Mouse (Mus musculus): ENCODE data around the gene Ralgps2.

Ralgps2 gene

DNA sequence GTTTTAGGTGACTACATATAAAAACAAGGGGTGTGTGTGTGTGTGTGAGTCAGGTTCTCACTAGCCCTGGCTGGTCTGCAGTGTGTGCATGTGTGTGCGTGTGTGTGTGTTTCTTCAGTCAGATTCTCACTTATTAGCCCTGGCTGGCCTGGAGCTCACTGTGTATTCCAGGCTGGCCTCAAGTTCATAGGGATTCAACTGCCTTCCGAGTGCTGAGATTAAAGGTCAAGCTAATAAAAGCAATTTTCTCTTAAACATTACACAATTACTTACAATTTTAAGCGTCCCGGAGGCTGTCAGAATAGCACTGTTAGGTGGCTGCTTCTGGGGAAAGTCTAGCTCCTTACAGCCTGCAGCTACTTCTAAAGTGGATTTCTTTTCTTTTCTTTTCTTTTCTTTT, 101.2 kb downstream of the Ralgps2 start, which contains the start of gene Angptl1:
Gene Angptl1, plus strand, starts transcription at position 386 of the 400 bp plus-strand sequence.
- DNase-seq (ENCODE audit: extremely low spot score, low read depth, low spot score): peak; percentile 22

DNA sequence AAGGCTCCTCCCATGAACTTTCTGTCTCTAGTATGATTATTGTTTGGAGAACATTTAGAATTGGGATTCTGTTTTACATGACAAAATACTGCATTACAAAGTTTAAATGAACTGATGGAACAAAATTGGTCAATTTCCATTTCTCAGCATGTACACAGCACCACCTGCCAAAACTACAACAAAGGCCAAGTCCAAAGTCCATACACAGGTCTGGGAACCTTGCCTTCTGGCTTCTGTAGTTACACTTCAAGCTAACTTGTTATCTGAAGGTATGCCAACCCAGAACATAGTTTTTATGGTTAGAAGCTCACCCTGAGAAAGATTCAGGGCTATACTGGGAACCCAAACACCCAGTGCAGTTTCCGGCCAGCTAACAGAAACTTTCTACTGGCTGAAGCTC, 120.2 kb downstream of the Ralgps2 start:
- DNase-seq (ENCODE audit: extremely low spot score, low read depth, low spot score): no peak

DNA sequence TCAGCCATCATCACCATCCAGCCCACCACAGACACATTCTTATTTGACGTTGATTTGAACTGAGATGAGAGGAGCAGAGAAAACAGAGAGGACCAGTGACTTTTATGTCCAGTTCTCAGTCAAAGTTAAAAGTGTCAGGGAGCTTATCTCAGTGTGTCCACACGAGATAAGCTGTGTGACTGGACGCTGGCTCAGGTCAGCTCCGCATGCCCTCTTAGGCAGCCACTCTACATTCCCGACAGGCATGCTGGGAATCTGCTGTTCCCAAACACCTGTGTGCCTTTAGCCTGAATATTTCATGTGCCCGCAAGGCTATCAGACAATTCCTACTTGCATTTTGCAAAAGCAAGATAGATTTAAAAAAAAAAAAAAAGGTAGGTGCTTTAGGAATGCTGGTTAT, 125.9 kb downstream of the Ralgps2 start:
- DNase-seq (ENCODE audit: extremely low spot score, low read depth, low spot score): no peak

DNA sequence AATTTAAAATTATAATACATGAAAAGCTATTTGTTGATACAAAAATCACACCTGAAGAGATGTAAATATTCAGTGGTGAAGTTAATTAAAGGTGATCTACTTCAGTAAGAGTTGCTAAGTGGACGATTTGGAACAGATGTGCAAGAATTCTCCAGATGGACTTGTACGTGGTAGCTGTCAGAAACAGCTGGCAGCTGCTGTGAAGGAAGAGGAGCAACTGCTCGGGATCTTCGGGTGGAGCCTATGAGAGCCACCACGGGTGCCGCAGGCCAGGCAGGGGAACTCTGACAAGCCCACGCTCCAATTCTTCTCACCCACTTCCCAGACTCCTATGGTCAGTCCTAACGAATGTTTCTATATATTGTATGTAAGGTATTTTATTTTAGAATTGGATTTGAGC, 126.7 kb downstream of the Ralgps2 start:
- no peak for DNase-seq (ENCODE audit: extremely low spot score, low read depth, low spot score)

DNA sequence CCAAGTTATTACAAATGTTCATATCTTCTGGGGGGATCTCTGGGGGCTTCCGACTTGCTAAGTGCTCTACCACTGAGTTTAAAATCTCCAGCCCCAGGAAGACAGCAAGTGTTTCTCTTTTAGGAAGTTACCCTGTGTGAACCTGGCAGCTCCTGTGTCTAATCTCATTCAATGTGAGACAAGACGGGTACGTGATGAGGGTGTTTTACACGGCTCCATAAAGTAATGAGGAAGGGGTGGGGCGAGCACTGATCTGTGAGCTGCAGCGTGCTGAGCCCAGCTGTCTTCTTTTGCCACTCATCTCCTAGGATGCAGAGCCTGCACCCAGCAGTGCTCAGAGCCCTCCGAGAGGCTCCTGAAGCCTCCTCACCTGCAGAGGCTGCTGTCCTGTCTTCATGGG, 127.5 kb downstream of the Ralgps2 start:
- DNase-seq (ENCODE audit: extremely low spot score, low read depth, low spot score): no peak

DNA sequence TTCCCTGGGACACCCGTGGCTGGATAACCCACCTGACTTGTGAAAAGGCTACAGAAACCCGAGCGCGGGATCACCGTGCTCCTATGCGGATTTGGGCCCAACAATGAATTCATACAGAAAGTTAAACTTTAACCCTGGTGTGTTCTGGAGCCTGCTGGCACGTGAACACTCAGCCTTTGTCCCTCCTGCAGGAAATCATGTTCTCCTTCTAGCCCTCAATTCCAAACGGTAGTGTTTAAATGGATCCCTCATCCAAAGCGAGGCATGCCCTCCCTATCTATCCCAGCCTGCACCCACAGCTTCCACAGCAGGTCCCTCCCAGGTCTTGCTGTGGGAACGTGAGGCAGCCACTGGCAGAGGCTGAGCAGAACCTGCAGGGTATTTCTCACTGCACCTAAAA, 131.1 kb downstream of the Ralgps2 start:
- no peak for DNase-seq (ENCODE audit: extremely low spot score, low read depth, low spot score)

DNA sequence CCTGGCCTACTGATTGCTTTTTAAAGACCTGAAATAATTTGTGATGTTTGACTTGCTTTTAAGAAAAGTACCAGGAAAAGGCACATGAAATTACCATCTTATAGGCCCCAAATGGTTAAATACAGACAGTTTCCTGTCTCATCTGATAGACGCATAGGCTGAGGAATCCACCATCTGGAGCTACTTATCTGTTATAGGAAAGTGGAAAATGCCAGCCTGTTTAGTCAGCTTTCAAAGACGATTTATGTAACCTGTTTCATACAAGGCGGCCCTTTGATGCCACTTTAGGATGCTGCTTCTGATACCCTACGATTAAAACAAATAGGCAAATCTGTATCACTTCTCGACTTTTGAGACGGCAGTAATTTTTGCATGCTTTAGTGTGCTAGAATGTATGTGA, 138.2 kb downstream of the Ralgps2 start:
- DNase-seq (ENCODE audit: extremely low spot score, low read depth, low spot score): no peak

DNA sequence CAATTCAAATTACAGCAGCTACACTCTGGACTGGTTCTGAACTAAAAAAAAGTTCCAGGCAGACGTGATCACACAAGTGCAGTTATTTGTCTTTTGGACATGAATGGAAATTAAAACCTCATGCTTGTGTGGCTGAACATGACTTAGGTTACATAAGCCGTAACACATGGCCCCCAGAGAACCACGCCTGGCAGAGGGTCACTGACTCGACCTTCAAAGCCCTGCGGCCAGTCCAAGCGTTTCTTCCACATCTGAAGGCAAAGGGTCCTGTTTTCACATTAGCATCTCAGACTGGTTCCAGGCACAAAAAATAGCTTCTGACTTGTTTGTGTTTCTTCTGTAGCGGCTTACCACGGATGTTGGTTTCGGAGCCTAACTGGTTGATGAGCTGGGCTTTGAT, 143.2 kb downstream of the Ralgps2 start:
- peak; percentile 42 for DNase-seq (ENCODE audit: extremely low spot score, low read depth, low spot score)

DNA sequence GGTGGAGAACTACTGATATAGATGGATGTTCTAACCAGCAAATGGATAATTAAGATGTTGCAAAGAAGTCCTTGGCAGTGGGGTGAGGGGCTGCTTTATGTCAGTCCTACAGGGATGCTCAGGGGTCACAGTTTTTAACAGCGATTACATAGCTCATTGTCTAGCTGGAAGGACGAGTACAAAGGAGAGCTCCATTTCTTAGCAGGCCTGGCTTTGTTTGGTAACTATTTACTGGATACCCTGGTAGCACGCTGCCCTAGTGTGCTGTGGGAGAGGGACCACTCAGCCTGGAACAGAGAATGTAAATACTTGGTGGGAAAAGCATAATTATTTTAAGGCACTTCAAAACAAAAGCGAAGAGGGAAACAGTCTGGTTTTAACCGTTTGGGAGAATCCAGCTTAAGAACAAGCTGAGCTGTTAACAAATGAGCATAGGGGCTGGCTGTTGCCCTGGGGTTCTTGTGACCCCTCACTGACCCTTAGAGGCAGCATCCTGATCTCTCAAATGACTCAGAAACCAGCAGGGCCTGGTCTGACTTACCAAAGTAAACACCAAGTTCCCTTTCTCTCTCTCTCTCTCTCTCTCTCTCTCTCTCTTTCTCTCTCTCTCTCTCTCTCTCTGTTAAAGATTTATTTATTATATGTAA, 149.5 kb downstream of the Ralgps2 start:
- DNase-seq (ENCODE audit: extremely low spot score, low read depth, low spot score): no peak

DNA sequence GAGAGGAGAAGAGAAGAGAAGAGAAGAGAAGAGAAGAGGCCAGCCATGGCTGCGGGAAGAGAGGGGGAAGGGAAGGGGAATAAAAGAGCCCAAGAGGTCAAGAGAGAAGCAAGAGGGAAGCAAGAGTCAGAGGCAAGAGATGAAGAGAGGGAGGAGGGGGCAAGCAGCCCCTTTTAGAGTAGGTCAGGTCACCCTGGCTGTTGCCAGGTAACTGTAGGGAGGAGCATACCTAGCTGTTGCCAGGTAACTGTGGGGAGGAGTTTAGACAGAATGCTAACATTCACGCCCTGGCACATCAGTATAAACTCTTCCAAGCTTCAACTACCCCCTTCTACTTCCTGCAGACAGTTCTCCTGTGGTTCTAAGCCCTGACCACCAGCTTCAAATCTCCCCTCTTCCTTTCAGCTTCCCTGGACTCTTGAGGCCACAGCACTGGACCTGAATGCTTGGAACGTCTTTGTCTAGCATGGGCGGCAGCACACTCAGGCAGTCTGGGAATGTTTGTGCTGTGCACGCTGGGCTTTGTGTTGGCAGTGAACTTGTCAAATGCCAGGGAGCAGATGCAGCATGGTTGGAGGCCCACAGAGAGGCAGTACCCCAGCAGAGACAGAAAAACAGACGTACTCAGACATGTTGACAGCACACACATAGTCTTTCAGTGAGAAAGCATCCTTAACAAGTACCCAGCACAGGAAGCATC, 152.1 kb downstream of the Ralgps2 start:
- DNase-seq (ENCODE audit: extremely low spot score, low read depth, low spot score): no peak

DNA sequence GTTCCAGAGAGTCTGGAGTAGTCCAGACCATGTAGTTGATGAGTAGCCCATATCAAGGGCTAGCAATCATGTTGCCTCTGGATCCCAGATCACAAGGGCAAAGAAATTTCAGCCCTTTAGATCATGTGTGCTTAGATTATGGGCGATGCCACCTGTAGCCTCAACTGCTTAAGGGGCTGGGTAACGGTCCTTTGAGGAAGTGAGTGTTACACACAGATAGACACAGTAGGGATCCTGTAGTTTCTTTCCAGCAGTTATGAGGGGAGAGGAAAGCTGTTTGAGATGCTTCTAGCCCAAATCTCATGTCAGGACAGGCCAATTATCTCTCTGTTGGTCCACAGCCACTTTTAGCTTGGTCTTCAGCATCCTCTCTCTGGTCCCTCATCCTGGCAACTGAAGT, 153.4 kb downstream of the Ralgps2 start:
- no peak for DNase-seq (ENCODE audit: extremely low spot score, low read depth, low spot score)

DNA sequence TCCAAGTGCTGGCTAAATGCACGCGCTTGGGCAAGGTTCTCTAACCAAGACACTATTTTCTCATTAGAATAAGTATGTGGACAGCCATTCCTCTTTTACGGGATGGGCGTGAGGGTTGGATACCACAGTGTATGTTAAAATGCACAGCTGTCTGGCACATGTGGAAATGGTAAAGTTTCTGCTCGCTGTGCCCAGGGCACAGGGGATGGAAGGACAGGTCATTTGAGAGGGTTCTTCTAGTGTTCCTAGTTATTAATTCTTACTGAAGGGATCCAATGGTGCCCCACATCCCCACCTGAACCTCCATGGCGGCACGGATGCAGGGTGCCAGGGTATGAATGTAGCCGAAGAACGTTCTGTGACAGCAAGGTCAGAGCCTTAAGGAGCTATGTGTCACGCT, 154.5 kb downstream of the Ralgps2 start:
- DNase-seq (ENCODE audit: extremely low spot score, low read depth, low spot score): no peak

DNA sequence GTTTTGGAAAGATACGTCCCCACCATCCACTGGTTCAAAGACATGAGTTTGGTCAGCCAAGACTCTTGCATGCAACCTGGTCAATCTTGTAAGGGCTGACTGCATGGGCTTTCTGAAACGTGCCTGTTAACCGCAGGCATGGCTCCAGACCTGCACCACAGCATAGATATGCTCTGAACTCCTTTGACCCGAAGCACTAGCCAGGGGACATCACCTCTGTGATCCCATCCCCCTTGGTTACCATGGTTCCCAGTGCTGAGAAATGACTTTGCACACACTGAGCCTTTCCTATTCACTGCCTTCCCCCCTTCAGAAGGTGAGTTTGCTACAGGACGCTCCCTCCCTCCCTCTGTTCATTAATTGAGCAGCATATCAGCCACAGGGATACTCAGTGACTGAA, 155.3 kb downstream of the Ralgps2 start:
- DNase-seq (ENCODE audit: extremely low spot score, low read depth, low spot score): no peak

DNA sequence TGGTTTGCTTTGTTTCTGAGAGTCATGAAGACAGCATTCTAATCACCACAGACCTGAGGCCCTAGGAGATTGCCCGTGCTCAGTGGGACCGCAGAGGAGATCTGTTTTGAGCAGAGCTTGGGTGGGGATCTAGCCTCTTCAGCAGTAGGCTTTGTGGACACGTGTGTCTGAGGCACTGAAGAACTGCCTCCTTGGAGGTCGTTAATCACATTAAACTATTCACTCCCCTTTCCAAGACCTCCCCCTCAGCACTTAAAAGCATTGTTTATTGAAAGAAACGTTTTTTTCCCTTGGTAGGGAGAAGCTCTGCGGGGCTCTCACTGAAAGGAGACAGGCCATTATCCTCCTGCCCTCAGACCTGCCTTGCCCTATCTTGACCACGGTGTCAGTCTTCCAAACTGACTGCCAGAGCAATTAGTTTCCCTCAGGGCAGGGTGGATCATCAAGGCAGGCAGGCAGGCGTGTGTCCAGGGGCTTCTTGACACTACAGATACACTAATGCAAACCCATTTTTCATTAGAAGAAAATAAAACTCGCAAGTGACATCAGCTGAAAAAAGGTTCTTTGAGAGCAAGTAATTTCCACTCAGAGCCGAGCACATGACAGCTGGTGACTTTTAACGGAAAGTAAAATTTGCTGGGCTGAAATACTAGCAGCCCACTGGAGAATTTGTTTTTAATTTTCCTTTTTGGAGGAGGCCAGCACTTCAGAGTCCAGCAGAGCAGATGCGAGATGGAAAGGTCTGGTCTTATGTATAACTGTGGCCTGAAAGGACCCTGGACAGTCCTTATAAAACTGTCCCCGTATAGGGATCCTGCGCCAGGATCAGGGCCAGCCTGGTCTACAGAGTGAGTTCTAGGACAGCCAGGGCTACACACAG, 157.2 kb downstream of the Ralgps2 start:
- DNase-seq (ENCODE audit: extremely low spot score, low read depth, low spot score): no peak

DNA sequence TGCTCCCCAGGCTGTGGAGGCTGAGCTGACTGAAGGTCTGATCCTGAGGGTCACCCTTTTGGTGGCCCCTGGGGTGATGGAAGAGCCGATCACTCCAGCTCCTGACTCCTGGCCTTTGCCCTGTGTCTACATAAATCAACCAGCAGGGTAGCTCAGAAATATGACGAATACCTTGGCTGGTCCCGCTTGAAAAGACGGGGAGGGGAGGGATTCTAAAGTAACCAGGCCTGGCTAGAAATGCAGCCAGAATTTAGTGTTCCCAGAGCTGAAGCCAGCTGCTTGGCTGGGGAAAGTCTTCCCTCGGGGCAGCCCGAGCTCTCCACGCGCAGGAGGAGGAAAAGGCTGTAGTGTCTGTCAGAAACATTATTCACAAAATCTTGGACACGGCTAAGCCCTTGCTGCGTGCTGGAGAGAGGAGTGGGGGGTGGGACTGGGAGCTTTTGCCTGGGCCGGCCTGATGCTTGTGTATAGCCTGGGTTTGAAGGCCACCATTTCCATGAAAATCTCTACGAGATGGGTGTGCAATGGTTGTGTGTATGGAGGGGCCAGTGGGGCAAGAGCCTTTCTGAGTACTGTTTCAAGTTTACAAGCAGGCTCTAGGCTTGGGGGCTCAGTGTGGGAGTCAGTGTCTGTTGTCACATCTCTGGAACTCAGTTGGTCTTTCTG, 158.2 kb downstream of the Ralgps2 start:
- peak; percentile 44 for DNase-seq (ENCODE audit: extremely low spot score, low read depth, low spot score)

DNA sequence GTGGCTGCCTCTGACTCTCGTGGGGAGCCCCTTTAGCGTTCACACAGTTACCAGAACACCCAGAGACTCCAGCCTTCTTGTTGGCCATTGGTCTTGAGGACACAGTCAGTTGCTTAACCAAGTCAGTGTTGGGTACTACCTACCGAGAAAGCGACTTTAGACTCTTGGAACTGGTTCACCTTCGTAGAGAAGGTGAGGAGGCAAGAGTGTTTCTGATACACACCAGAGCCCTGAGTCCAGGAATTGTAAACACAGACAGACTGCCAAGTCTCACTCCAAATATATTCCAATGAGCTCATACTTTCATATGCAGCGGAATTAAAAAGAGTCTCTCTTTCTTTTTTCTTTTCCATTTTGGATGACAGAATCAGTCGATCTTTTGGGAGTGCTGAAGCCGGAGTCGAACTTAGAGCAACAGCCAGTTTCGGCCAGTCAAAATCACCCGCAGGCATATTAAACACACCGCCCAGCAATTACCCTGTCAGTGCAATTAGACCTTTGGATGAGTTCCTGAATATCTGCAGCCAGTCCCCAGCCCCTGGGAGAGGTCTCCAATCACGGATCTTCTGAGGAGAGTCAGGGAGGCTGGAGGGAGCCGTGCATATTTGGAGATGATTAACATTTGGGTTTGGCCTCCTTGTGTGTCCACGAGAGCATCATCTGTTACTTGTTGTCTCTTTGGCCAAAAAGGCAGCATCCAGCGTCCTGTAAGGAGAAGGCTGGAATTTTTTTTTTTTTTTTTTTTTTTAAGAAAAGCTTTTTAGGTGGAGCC, 159.0 kb downstream of the Ralgps2 start:
- DNase-seq (ENCODE audit: extremely low spot score, low read depth, low spot score): no peak

DNA sequence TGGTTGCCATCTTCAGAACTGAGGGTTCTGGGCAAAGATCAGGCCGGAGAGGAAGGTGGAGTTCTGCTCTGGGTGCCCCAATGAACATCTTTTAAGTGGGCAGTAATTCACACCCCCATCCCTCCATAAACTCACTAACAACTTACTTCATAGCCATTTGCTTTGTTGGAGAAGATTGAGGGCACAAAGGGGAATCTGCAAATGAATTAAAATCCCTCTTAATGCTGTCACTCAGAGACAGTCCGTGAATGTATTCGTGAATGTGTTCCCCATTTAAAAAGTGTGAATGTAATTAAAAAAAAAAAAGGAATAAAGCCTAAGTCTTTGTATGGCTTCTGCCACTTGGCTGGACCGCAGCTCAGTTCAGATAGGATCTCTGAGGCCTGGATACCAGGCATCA, 159.8 kb downstream of the Ralgps2 start:
- DNase-seq (ENCODE audit: extremely low spot score, low read depth, low spot score): no peak

DNA sequence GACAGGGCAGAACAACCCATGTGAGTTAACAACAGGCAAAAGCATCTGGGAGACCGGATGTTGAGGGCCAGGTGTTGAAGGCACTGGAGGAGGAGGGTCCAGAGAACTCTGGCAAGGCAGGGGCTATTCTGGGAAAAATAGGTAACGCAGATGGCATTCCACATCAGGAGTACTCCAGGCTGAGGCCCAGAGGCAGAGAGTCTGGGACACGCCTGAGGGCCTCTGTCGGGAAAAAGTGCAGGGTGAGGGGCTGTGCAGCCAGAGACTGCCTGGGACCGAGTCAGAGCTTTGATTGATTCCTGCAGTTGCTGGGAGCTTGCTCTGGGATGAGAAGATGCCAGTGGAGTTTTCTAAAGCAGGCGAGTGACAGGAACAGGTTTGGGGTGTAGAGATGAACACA, 160.4 kb downstream of the Ralgps2 start:
- no peak for DNase-seq (ENCODE audit: extremely low spot score, low read depth, low spot score)

DNA sequence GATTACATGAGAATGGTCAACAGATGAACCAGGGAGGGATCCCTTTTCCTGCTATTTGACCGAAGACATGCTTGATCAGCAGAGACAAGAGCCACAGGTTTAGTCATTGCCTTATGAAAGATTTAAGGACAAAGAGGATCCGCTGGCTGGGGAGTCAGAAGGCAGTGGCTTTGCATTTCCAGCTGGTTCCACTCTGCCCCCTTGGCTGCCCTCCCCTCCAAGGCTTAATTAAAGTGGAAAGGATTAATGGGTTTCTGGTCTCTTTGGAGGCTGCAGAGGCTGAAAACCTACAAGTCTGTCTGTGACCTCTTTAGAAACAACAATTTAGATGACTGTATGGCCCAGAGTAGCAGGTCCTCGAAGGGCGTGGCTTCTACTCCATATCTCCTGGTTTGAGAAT, 161.5 kb downstream of the Ralgps2 start:
- no peak for DNase-seq (ENCODE audit: extremely low spot score, low read depth, low spot score)

DNA sequence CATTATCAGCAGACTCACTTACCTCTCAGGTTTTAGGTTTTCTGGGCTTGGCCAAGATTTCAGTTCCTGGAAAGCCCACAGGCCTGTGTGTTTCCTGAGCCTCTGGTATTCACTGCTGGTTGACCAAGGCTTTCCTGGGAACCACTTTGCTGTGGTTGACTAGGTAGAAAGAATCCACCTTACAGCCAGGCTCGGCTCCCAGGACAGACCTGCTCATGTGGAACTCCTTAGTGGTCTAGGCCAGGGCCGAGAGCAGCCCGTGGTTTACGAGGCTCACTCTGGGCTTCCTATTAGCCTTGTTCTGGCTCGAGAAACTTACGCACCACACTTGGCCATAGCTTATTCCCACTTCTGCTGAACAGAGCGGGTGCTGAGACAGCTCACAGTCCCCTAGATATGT, 163.4 kb downstream of the Ralgps2 start:
- DNase-seq (ENCODE audit: extremely low spot score, low read depth, low spot score): no peak

DNA sequence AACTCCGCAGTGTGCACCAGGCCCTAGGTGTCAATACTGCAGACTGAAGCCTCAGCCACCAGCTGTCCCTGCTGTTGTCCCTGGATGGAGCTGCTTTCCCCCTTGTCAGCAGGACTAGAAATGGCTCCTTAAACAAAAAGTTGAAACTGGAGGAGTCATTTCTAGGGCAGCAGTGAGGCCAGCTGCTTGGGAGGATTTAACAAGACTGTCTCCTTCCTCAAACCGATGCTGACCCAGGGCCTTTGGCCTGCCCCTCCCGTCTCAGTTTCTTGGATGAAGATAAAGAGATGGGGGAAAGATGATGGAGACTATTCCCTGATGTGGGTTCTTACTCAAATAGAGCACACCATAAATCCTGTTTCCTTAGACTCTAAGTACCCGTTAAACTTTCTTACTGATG, 164.2 kb downstream of the Ralgps2 start:
- no peak for DNase-seq (ENCODE audit: extremely low spot score, low read depth, low spot score)

All from hindlimb bud, embryonic 11.5 days (tissue).